Mouse (Mus musculus) megakaryocyte, embryonic 14.5 days (primary cell): ENCODE measurements at regions not wholly inside any gene's neighbourhood (a gene's known extent, or its start where the extent isn't known, plus 50 kb on each side); places are given as distances from the start of the nearest gene placed in this dataset.

Source experiments
- FLI1 ChIP-seq: IDR thresholded peaks from 2 replicates; pipeline ENCODE4 v1.6.1; 2012; ENCODE audit warnings: low read length, inconsistent platforms, mixed read lengths
- GATA1 ChIP-seq: IDR thresholded peaks from 3 replicates; pipeline ENCODE4 v1.6.1; 2012; ENCODE audit warnings: mixed read lengths, low read length, inconsistent platforms, borderline replicate concordance

DNA sequence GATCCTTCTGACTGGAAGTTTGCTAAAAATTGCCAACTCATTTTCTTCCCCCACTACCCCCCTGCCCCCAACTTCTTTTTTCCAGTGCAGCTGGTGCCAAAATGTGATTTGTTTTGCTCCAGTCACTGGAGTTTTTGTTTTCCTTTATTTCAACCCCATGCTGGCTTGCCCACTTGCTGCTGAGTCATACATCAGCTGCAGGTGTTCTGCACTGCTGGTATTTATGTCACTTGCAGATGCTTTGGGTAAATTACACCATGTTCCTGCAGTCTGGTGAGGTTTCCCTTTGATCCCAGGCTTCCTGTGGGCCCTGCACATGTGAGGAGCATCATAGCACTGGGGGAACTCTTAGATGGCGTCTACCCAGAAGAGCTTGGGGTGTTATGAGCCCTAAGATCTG, 476.2 kb downstream of the Hao1 start:
- no peak for TF ChIP-seq GATA1
- no peak for TF ChIP-seq FLI1
